Mouse (Mus musculus): ENCODE measurements around the gene Prr19. TPM values are rescaled to one million over a fixed set of nuclear protein-coding genes. Genes with fewer than 3 reads are reported as not detected.
A peak's percentile ranks its signal among the peaks of the same experiment; 100 is the strongest.
"Not testable (repeated sequence)": the region's sequence is repeated elsewhere in the genome, so short reads cannot be mapped to it uniquely, and the experiment has no call there.

Gene Prr19
- total RNA-seq (2015; ENCODE audit: low replicate concordance) (not detected in 2 replicates), total RNA-seq (2017; ENCODE audit: low replicate concordance) (not detected in 2 replicates)

DNA sequence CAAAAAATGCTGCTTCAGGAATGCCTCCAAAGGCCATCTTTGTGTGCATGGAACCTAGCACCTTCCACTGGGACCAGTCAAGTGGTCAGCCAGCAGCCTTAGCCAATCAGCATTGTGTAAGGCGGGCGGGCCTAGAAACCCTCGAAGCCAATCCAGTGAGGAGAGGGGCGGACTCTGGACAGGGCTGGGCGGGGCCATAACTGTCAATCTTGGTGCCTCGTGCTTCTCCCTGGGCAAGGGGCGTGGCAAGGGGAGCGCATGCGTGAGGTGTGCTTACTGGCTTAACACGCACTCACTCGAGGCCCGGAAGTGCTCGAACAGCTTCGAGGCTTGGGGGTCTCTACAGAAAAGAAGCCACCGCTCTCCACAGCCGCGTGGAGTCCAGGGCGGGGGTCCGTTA, at the start of gene Prr19:
Prr19 (plus strand) TSS at position 349 of the 400 bp plus-strand sequence.
- peak; percentile 34; the same call in 1 of the 2 replicates for ATAC-seq (replicated peaks; ENCODE audit: low FRiP score, poor library complexity, severe bottlenecking)

DNA sequence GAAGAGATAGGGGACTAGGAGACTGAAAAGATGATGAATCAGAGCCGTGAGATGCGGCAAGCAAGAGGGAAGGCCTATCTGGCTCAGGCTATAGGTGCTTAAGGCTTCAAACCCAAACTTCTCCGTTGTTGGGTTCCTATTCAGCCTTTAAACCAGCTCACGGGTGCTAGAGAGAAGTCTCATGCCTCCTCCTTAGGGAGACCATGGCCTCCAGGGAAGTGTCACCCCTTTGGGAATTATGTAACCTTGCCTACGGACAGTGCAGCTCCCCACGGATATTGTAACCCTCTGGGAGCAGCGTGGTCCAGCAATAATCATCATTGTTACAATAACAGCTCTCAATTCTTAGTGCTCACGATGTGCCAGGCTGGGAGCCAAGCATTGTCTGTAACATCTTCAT, 49.4 kb upstream of the Prr19 start:
- ATAC-seq (replicated peaks; ENCODE audit: low FRiP score, poor library complexity, severe bottlenecking), result no peak

DNA sequence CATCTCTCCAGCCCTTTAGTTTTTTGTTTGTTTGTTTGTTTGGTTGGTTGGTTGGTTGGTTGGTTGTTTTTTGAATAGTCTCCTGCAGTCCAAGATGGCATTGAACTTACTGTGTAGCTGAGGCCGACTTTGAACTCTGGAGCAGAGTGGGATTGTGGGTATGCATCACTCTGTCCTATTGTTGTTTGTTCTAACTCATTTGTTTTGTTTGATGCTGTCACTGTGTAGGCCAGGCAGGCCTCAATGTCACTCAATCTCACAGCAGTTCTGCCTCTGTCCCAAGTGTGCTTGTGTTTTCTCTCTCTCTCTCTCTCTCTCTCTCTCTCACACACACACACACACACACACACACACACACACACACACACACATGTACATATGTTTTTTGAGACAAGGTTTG, 39.3 kb upstream of the Prr19 start:
- ATAC-seq (replicated peaks; ENCODE audit: low FRiP score, poor library complexity, severe bottlenecking), result no peak

DNA sequence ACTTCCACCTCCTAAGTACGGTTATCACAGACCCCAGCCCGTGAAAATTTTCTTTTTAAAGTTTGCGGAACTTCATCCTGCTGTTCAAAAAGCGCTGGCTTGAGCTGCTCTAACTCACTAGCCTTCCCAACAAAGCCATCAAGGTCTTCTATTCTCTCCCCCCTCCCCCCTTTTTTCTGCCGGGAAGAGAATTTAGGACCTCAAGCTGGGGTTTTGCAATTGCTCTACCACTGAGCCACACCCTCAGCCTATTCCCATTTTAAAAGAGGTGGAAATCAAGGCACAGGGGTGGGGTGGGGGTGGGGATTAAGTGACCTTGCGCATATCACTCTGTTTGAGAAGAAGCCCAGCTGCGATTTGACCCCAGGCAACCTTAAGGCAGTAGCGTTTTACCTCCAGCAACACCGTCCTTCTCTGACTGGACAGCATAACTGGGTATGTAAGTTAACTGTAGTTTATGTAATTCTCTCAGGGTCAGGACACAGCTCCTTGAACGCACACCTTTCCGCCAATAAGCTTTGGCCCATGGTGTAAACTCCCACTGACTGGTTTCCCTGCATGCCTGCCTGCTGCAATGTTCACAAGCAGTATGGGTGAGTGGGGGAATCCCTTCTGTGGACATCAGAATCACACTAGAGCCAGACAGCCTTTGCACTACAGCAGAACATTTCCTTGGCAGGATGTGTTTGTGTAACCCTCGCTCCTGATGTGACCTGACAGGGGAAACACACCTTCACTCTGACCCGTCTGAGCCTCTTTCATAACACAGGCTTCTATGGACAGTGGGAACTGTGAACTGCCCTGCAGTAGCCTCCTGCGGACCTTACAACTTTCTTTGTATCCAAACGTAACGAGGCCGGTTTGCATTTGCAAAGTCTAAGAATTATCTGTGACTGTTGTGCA, 37.0 kb upstream of the Prr19 start:
- no peak for ATAC-seq (replicated peaks; ENCODE audit: low FRiP score, poor library complexity, severe bottlenecking)

DNA sequence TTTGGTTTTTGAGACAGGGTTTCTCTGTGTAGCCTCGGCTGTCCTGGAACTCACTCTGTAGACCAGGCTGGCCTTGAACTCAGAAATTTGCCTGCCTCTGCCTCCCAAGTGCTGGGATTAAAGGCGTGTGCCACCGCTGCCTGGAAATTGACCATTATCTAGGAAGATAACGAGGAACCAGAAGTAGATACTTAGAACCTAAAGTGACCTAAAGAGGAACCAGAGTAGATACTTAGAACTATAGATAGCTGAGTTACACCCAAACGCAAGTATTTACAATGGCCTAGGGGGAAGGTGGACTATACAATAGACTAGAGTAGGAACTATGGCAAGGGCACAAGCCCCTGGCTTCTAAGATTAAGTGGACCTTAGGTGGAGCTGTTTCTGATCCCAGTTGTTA, 35.5 kb upstream of the Prr19 start:
- ATAC-seq (replicated peaks; ENCODE audit: low FRiP score, poor library complexity, severe bottlenecking), result not testable (repeated sequence)

DNA sequence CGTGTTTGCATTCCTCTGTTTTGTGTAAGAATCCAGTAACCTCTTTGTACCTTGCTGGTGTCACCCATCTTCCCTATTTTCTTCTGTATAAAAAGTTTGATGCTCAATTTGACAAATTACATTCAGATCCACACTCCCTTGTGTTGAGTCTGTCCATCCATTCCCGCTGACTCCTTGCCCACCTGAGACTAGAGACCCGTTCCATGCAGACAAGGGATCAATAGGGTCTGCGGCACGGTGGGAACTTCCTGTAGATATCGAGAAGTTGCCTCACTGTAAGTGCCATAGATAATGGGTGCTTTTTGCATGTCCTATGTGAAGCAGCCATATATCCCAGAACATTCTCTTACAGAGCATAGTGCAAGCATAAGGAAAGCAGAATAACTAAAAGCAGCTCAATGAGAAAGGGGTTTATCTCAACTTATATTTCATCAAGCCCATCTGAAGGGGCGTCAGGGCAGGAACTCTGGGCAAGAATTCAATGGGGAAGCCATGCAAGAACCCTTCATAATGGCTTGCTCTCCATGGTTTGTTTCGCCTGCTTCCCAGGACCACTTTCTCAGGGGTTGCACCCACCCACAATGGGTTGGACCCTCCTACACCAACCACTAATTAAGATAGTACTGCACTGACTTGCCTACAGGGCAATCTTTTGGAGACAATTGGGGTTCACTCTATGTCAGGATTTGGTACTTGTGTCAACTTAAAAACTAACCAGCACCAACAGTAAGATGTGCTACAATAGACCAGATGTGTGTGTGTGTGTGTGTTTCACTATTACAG, 34.8 kb upstream of the Prr19 start:
- ATAC-seq (replicated peaks; ENCODE audit: low FRiP score, poor library complexity, severe bottlenecking), result no peak

DNA sequence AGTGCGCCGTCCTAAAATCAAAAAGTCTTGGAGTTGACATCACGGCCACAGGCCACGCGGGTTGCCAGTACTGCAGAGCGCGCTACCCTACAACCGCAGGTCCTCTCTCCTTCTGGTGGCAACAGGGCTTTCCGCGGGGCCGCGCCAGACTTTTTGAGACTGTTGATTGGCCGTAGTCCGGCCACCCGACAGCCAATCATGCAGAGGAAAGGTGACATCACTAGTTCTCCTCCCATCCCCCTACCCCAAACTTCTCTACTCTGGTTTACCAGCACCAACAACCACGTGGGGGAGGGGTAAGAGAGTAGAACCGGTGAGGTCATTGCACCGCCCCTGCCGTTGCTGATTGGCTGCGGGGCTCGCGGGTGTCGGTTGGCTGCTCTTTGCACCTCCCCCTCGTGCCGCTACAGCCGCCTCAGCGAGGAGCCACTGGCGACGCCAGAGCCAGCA, 33.9 kb upstream of the Prr19 start, which contains the start of gene Cic:
Cic (plus strand) TSS at position 404 of the 450 bp plus-strand sequence.
- ATAC-seq (replicated peaks; ENCODE audit: low FRiP score, poor library complexity, severe bottlenecking), result peak; percentile 80

DNA sequence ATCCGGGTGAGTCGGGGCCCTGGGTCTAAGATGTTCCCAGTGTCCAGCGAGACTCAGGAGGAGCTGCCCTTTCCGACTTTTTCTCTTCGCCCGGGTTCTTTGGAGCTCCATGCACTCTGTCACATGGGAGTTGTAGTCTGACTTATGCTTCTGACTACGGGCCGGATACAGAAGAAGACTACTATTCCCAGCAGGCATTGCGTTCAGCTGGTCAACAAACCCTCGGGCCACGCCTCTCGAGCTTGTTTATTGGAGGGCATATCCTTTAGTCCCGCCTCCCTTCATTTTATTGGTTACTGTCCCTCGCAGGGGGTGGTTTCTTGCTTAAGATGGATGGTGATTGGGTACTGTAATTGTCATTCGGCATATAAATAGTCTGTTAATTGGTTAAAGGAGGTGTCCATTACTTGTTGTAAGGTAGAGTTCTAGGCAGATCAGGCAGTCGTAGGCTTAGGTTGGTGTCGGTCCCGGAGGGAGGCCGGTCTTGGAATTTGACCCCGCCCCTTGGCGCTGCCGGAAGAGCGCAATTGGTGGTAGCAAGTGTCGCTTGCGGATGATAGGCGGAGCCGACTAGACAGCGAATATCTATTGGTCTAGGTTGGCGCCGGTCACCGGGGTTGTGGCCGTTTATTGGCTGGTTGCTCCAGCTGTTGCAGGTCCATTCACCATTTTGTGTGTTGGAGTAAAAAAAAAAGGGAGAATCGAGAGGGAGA, 33.3 kb upstream of the Prr19 start:
- ATAC-seq (replicated peaks; ENCODE audit: low FRiP score, poor library complexity, severe bottlenecking), result peak; percentile 84

DNA sequence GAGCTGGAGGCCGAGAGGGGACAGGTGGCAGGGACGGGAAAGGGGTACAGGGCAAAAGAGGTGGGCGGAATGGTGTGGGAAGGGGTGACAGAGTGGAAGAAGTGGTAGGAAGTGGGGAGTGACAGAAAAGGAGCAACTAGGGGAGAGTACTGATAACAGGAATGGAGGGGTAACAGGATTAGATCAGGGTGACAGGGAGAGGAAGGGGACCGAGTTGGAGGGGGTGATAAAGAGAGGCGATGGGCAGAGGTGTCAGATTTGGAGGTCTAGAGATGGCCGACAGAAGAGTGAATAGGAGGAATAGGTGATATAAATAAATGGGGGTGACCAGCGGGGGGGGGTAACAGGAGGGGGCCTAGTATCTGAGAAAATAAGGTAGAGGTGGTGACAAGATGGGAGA, 32.6 kb upstream of the Prr19 start:
- ATAC-seq (replicated peaks; ENCODE audit: low FRiP score, poor library complexity, severe bottlenecking), result no peak

DNA sequence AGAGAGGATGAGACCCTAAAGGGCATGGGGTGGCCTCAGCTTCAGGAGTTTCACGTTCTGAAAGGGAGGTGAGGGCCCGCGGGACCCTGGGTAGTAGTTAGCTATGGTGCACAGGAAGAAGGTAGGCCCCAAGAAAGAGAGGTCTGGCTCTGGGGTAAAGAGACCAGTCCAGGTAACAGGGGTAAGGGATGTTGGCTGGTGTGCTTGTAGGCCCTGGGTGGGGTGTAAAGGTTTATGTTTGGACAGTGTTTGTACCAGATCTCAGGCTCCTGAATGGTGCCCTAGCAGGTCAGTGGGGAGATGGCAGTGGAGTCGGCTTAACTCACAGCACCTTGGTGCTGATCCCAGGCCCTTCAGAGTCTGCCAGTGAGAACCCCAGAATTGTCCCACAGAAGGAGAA, 32.2 kb upstream of the Prr19 start:
- ATAC-seq (replicated peaks; ENCODE audit: low FRiP score, poor library complexity, severe bottlenecking), result no peak

DNA sequence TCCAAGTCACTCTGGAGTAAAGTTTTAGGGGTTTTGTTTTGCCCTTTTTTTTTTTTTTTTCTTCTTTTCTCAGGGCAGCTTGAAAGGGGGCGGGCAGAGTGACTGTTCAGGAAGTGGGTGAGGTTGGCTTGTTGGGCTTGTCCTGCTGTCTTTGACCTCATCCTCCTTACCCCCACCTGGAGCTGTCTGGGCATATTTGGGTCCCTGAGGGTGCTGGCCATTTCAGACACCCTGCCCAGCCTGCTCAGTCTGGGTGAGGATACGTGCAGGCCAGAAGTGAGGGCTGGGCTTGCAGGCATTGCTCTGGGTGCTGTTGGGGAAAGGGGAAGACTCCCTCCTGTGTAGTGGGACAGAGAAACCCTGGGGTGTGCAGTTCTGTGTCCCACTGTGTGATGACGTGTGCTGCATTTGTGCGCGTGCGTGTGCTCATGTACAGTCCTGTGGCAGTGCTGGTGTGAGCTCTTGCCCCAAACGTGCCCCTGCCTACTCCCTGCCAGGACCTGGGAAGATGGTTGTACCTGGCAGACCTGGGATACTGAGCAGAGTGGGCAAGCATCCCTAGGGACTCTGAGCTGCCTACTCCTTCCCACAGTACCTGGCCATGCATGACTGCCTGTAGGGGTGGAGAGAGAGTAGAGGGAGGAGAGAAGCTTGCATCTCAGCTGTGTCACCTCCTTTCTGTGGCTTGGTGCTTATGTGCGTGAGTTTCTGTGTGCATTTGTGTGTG, 31.5 kb upstream of the Prr19 start:
- no peak for ATAC-seq (replicated peaks; ENCODE audit: low FRiP score, poor library complexity, severe bottlenecking)

DNA sequence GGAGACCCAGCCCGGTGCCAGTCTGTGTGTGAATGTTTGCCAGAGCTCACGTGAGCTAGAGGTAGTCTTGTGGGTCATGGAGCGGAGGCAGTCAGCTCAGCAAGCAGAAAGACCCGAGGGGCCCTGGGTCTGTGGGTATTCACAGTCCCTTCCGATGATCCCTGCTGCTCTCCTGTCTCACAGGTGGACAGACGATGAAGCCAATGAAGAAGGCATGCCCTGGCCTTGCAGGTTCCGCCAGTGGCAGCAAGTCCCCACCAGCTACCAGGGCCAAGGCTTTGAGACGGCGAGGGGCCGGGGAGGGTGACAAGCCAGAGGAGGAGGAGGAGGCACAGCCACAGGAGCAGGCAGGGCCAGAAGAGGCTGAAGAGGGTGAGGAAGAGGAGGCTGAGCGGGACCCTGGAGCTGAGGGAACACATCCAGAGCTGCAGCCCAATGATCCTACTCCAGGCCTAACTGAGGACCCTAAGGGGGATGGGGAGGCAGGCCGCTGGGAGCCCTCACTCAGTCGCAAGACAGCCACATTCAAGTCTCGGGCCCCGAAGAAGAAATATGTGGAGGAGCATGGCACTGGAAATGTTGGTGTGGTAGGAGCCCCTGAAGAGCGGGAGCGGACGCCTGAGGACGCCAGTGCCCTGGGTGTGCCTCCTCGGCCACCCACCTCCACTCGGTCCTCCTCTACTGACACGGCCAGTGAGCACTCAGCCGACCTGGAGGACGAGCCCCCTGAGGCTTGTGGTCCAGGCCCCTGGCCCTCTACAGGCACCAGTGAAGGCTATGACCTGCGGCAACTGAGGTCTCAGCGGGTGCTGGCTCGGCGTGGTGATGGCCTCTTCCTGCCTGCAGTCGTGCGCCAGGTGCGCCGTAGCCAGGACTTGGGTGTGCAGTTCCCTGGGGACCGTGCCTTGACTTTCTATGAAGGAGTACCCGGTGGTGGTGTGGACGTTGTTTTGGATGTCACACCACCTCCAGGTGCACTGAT, 30.3 kb upstream of the Prr19 start:
- no peak for ATAC-seq (replicated peaks; ENCODE audit: low FRiP score, poor library complexity, severe bottlenecking)

DNA sequence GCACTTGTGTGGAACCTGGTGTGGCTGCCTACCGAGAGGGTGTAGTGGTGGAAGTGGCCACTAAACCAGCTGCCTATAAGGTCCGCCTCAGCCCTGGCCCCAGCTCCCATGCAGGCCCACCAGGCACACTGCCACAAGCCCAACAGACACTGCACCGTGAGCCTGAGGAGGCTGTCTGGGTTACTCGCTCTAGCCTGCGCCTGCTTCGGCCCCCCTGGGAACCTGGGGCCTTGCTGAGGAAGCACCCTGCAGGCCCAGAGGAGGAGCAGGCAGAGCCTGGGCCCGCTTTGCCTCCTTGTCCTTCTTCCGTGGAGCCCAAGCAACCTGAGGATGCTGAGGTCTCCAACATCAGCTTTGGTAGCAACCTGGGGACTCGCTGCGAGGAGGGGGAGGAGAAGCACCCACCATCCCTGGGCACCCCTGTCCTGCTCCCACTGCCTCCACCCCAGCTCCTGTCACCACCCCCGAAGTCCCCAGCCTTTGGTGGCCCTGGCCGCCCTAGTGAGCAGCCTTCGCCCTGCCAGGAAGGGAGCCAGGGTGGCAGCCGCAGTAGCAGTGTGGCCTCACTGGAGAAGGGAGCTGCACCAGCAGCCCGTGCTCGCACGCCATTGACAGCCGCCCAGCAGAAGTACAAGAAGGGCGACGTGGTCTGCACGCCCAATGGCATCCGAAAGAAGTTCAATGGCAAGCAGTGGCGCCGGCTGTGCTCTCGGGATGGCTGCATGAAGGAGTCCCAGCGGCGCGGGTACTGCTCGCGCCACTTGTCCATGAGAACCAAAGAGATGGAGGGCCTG, 29.4 kb upstream of the Prr19 start:
- no peak for ATAC-seq (replicated peaks; ENCODE audit: low FRiP score, poor library complexity, severe bottlenecking)

DNA sequence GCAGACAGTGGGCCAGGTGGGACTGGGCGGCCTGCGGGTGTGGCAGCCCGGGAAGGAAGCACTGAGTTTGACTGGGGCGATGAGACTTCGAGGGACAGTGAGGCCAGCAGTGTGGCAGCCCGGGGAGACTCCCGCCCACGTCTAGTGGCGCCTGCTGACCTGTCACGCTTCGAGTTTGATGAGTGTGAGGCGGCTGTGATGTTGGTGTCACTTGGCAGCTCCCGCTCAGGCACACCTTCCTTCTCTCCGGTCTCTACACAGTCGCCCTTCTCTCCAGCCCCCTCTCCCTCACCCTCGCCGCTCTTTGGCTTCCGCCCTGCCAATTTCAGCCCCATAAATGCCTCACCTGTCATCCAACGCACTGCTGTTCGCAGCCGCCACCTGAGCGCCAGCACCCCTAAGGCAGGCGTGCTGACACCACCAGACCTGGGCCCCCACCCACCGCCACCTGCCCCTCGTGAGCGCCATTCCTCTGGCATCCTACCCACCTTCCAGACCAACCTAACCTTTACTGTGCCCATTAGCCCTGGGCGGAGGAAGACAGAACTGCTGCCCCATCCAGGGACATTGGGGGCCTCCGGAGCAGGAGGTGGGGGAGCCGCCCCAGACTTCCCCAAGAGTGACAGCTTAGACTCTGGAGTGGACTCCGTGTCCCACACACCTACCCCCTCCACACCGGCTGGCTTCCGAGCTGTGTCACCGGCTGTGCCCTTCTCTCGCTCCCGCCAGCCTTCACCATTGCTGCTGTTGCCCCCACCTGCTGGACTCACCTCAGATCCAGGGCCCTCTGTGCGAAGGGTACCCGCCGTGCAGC, 28.6 kb upstream of the Prr19 start:
- no peak for ATAC-seq (replicated peaks; ENCODE audit: low FRiP score, poor library complexity, severe bottlenecking)

DNA sequence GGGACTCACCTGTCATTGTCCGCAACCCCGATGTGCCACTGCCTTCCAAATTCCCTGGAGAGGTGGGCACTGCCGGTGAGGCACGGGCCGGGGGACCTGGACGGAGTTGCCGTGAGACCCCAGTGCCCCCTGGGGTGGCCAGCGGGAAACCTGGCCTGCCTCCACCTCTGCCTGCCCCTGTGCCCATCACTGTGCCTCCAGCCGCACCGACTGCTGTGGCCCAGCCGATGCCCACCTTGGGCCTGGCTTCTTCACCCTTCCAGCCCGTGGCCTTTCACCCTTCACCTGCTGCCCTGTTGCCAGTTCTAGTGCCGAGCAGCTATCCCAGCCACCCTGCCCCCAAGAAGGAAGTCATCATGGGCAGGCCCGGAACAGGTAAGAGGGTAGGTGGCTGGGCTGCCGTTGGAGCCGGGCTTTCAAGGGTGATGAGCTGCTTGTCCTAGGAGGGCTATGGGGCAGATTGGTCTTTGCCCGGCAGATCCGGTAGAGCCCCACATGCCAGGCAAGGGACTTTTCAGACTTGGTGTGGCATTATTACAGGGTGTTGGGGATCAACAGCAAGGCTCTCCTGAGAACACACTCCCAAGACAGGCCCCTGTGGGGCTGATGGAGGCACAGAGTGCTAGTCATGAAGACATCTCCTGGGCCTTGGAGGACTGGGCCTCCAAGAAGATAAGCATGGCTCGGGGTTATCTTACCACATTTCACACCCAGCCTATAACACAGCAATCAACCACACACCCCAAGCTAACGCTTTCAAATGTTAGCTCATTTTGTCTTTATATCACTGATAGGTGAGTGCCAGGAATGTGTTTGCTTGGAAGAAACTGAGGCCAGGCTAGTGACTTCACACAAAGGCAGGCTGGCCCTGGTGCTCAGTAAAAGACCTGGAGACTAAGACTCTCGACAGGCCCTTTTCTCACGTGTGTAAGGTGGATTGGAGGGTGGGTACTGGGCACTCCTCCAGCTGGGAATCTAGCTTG, 27.7 kb upstream of the Prr19 start:
- peak; percentile 42 for ATAC-seq (replicated peaks; ENCODE audit: low FRiP score, poor library complexity, severe bottlenecking)

Measured in erythroblast, adult 5-6 weeks (primary cell).